Mouse (Mus musculus) embryo, embryonic 11 days (tissue): ENCODE data around the gene Fam161a.
A peak's percentile ranks its signal among the peaks of the same experiment; 100 is the strongest.

ENCODE experiments used
- DNase-seq: peaks from one replicate; pipeline ENCODE4 v3.0.0-alpha.2; 2015

Gene Fam161a

GRCm38 (mm10) chr11:23007481-23008180 is at the start of gene Fam161a:
TSS of gene Fam161a (plus strand) at chr11:23007531.
- DNase-seq = peak; percentile 91

- no peak for DNase-seq
These were observed 49.4 kb upstream of the Fam161a start for GRCm38 (mm10) chr11:22957791-22958374.

- no peak for DNase-seq
These were observed 45.2 kb upstream of the Fam161a start for GRCm38 (mm10) chr11:22962101-22962500.

- DNase-seq = no peak
These were observed 42.9 kb upstream of the Fam161a start for GRCm38 (mm10) chr11:22964401-22964800.

- DNase-seq = no peak
These were observed 41.8 kb upstream of the Fam161a start for GRCm38 (mm10) chr11:22965503-22965902.

- no peak for DNase-seq
These were observed 37.8 kb upstream of the Fam161a start for GRCm38 (mm10) chr11:22969486-22969885.

- DNase-seq = no peak
These were observed 36.8 kb upstream of the Fam161a start for GRCm38 (mm10) chr11:22970546-22970945.

- peak; percentile 76 for DNase-seq
These were observed 35.3 kb upstream of the Fam161a start, which contains the start of gene Zrsr1 for GRCm38 (mm10) chr11:22971835-22972709. TSS of gene Zrsr1 (plus strand) at chr11:22972005.

- DNase-seq = peak; percentile 78
These were observed 34.4 kb upstream of the Fam161a start for GRCm38 (mm10) chr11:22972746-22973526.

GRCm38 (mm10) chr11:22973599-22973998 is 33.7 kb upstream of the Fam161a start:
- DNase-seq = no peak

GRCm38 (mm10) chr11:22978215-22978614 is 29.1 kb upstream of the Fam161a start:
- no peak for DNase-seq

GRCm38 (mm10) chr11:22978711-22979110 is 28.6 kb upstream of the Fam161a start:
- DNase-seq = no peak

- DNase-seq = no peak
These were observed 28.1 kb upstream of the Fam161a start for GRCm38 (mm10) chr11:22979221-22979620.

GRCm38 (mm10) chr11:22981041-22981440 is 26.3 kb upstream of the Fam161a start:
- DNase-seq = no peak

GRCm38 (mm10) chr11:22981543-22981950 is 25.8 kb upstream of the Fam161a start:
- no peak for DNase-seq

GRCm38 (mm10) chr11:22981984-22982757 is 25.2 kb upstream of the Fam161a start, which contains the start of the genes Gm28048 and Commd1:
TSS of gene Gm28048 (minus strand) at chr11:22982090.
TSS of gene Commd1 (minus strand) at chr11:22982382.
- DNase-seq = peak; percentile 95

GRCm38 (mm10) chr11:22982846-22983245 is 24.5 kb upstream of the Fam161a start:
- no peak for DNase-seq

GRCm38 (mm10) chr11:22985510-22985909 is 21.8 kb upstream of the Fam161a start:
- DNase-seq = no peak

GRCm38 (mm10) chr11:22987357-22987756 is 20.0 kb upstream of the Fam161a start:
- DNase-seq = peak; percentile 80

GRCm38 (mm10) chr11:22989786-22990185 is 17.5 kb upstream of the Fam161a start:
- DNase-seq = no peak

- DNase-seq = peak; percentile 95
These were observed 16.8 kb upstream of the Fam161a start, which contains the start of gene Cct4 for GRCm38 (mm10) chr11:22990393-22991126. TSS of gene Cct4 (plus strand) at chr11:22990519.
